Mouse (Mus musculus) ovary, adult 18-20 months (tissue): ENCODE results near the gene Hic2.

Source experiments
- DNase-seq: peaks from one replicate; pipeline ENCODE4 v3.0.0; 2022; ENCODE audit warnings: low spot score, mixed read lengths

Hic2 gene

GRCm38 (mm10) chr16:17234499-17234895 is 1.1 kb downstream of the Hic2 start:
- DNase-seq, result no peak

DNA sequence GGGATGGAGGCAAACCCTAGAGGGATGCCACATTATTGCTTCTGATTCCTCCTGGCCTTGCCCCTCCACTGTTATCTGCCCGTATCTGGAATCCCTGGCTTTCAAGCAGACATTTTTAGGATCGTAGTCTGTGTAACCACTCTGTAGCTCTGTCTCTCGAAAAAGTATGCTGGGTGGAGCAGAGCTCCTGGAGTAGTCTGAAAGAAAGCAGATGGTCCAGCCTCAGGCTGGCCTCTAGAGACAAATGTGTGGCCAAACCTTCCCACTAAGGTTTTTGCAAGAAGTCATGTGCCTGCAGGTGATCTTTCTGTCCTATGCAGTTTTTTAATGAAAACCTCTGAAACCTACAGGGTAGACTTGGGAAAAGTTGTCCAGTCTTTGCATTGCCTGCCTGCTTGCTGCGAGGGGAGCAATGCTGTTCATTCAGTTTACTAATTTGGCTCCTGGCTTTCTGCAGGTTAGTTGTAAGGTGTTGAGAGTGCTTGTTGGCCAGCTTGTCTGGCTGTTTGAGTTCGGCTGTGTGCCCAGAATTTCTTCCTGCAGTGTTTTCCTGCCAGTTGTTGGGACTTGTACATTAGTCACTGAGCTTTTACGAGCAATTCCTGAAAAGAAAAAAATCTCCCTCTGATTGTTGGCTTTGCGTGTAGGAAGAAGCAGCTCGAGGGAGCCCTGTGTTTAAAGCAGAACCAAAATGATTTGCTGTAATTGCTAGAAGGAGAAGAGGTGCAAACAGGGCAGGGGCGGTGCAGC is 1.7 kb downstream of the Hic2 start:
- no peak for DNase-seq

DNA sequence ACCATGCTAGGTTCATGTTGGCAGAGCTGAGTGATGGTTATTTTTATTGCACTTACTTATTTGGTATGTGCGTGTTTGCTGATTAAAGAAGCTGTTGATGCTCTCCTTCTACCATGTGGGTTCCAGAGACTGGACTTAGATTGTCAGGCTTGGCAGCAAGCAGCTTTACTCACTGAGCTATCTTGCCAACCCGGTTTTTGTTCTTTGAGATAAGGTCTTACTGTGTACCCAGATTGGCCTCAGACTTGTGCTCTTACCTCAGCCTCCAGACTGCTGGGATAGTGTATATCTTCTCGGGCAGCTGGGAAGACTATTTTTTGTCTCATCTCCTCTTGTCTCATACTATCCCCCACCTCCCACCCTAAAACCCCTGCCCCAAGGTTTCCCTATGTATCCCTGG is 4.3 kb downstream of the Hic2 start:
- DNase-seq, result no peak

DNA sequence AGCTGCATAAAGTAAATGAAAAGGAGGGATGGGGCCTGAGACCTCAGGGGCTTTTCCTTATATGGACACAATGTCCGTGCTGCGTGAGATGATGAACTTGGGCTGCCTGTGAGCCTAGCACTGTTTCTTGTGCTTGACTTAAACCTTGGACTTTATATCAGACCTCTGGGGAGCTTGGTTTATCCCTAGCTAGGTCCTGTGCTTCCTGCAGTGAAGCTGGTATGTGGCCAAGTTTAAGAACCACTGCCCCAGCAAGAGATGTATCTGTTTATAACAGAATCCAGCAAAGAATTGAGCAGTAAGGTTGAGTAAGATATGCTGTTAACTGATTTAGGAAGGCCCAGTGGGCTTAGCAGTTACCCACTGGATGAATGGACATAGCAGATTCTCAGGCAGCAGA is 6.0 kb downstream of the Hic2 start:
- DNase-seq, result no peak

DNA sequence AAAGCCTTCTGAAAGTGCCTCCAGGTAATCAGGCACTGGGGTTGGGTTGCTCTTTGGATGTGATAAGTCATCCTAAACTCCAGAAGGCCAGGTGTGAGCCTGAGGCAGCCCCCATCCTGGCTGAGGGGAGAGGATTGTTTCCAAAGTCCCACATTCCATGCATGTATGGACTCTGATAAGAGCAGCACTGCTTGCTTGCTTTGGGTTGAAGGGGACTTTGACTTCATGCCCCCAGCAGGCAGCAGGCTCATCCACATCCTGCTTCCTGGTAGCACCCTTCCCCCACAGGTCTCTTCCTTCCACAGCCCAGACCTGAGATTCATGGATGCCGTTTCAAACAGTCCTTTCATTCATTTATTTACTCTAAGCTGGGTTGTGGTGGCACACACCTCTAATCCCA is 10.4 kb downstream of the Hic2 start:
- DNase-seq, result no peak

DNA sequence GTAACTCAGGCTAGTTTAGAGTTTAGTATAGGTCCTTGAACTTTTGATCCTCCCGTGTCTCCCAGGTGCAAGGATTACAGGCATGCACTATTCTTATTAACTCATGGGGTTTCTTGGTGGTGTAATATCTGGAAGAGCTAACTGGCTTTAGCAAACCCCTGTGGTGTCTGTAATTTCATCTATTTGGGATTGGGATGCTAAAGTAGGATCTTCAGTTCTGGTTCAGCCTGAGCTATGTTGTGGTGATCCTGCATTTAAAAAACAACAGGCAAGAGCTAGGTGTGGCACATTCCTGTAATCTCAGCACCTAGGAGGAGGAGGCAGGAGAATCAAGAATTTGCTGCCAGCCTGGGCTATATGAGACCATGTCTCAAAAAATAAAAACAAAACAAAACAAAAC is 11.6 kb downstream of the Hic2 start:
- DNase-seq, result no peak

- DNase-seq, result no peak
These were observed 14.4 kb downstream of the Hic2 start for GRCm38 (mm10) chr16:17247727-17248126.

DNA sequence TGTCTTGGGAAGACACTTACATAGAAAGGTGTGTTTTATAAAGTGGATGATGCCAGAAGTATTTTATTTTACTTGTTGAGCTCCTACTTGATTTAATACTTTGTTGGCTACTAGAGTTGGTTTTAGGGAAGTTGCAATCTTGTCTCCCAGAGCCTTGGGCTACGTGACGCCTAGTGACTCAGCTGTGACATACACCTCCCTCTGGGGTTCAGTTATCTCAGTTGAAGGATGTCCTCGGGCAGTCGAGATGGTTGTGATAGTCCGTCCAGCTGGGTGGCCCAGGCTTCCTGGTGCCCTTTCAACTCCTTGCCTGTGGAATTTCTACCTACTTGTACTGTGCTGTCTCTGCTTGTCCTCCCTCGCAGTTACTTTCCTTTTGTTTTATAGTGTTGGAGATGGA is 15.8 kb downstream of the Hic2 start:
- DNase-seq, result no peak

- DNase-seq, result peak; percentile 41
These were observed 18.2 kb downstream of the Hic2 start for GRCm38 (mm10) chr16:17251539-17251938.

GRCm38 (mm10) chr16:17252086-17252726 is 18.8 kb downstream of the Hic2 start:
- no peak for DNase-seq

- DNase-seq, result no peak
These were observed 19.5 kb downstream of the Hic2 start for GRCm38 (mm10) chr16:17252841-17253240.

GRCm38 (mm10) chr16:17254005-17254597 is 20.7 kb downstream of the Hic2 start:
- DNase-seq, result no peak

DNA sequence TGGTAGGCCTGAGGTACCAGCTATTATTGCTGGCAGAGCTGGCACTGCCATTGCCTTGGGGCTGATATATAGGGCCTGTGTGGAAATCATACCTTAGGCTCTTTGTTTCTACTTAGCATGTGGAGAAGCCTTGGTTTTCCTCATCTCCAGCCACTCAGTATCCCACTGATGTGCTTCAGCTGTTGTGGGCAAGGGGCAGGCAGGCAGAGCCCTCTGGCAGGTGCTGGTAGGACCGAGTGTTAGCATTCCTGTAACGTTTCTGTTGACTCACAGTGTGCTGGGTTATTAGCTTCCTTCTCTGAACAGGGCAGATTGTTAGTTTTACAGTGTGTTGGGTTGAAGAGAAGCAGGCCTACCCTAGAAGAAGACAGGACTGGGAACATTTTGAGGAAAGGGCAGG is 21.9 kb downstream of the Hic2 start:
- DNase-seq, result no peak

GRCm38 (mm10) chr16:17257359-17257821 is 24.0 kb downstream of the Hic2 start:
- no peak for DNase-seq

DNA sequence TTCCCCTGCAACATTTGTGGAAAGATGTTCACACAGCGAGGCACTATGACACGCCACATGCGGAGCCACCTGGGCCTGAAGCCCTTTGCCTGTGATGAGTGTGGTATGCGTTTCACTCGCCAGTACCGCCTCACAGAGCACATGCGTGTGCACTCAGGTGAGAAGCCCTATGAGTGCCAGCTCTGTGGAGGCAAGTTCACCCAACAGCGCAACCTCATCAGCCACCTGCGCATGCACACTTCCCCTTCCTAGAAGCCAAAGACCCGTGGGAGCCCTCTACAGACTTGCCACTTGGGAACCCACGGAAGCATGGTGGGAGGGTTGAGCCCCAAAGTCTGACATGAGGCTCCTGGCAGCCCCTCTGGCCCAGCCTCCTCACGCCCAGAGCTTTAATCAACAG is 25.5 kb downstream of the Hic2 start:
- no peak for DNase-seq

GRCm38 (mm10) chr16:17261341-17261740 is 28.0 kb downstream of the Hic2 start:
- DNase-seq, result no peak

- DNase-seq, result no peak
These were observed 32.7 kb downstream of the Hic2 start for GRCm38 (mm10) chr16:17266113-17266512.

DNA sequence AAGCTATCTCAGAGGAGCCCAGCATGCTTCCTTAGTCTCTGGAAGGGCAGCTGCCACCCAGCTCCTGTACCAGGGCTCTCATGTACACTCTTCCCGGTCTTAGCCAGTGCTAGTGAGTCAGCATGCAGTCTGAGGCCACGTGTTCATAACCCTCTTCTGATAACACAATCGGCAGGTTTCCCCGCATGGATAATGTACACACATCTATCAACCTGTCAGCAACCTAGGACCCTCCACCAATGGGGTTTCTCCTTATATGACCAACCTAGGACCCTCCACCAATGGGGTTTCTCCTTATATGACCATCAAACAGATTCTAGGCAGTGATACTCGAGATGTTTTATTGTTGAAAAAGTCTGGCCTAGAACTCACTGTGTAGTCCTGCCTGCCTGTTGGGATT is 34.6 kb downstream of the Hic2 start:
- DNase-seq, result no peak

DNA sequence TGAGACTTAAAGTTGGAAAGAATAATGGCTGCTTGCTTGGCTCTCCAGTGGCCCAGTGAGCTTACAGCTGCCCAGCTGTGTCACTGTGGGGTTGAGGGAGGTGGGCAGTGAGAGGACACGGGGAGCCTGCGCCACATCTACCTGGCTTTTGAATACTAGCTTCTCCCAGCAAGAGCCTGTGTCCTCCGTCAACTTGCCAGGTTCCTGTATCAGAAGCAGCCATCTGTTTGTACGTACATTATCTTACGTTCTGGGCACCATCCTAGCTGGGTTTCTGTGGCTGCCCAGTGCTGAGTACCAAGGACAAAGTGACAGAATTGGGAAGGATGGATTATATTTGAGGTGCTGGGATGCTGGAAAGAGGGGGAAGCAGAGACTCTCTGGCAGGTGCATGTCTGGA is 36.5 kb downstream of the Hic2 start:
- no peak for DNase-seq

DNA sequence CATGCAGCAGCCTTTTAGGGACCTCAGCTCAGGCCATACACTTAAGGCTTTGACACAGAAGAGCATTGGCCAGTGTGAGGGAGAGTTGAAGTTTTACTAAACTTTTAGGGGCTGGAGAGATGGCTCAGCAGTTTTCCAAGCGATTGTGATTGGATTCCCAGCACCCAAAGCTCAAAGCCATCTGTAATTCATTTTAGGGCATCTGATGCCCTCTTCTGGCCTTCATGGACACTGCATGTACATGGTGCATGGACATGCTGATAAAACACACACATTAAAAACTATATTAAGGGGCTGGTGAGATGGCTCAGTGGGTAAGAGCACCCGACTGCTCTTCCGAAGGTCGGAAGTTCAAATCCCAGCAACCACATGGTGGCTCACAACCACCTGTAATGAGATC is 37.8 kb downstream of the Hic2 start:
- DNase-seq, result no peak

GRCm38 (mm10) chr16:17271856-17272255 is 38.5 kb downstream of the Hic2 start:
- no peak for DNase-seq

- DNase-seq, result no peak
These were observed 42.3 kb downstream of the Hic2 start, which contains the start of gene Tmem191c for GRCm38 (mm10) chr16:17275721-17276120. Gene Tmem191c (plus strand): TSS chr16:17276077.
